Mouse (Mus musculus): ENCODE data around the gene Bid. TPM values are rescaled to one million over a fixed set of nuclear protein-coding genes. Genes with fewer than 3 reads are reported as not detected.

The Bid gene
- polyA plus RNA-seq, 1 experiment from 2014 or later, result 29.6 TPM

- no peak; the same call in 1 of the 2 replicates for ATAC-seq
- H3K9me3 ChIP-seq (ENCODE audit: control insufficient read depth, low read length), result no peaks in the 10 kb centered on the region
- H3K4me3 ChIP-seq (replicated peaks; ENCODE audit: low read length), result no peak overlapping the region
- H3K27me3 ChIP-seq (replicated peaks; ENCODE audit: control insufficient read depth, insufficient read depth, low read length), result no peaks in the 10 kb centered on the region
- H3K4me1 ChIP-seq (replicated peaks; ENCODE audit: control insufficient read depth, insufficient read depth, low read length), result no peaks in the 10 kb centered on the region
- H3K4me2 ChIP-seq (ENCODE audit: low read length), result no peak overlapping the region
- 69% methylated on average over 6 of the region's 6 CpGs for WGBS
- no peak overlapping the region for H3K27ac ChIP-seq (ENCODE audit: low read length)
- no peaks in the 10 kb centered on the region; the same call in 1 of the 2 replicates for H3K36me3 ChIP-seq (ENCODE audit: control insufficient read depth, insufficient read depth)
- no peak overlapping the region for H3K9ac ChIP-seq (replicated peaks; ENCODE audit: low read depth, low read length)
These were observed 18.3 kb downstream of the Bid start for GRCm38 (mm10) chr6:120898188-120898833.

- no peaks in the 10 kb centered on the region for H3K27me3 ChIP-seq (replicated peaks; ENCODE audit: control insufficient read depth, insufficient read depth, low read length)
- no peaks in the 10 kb centered on the region for H3K9me3 ChIP-seq (ENCODE audit: control insufficient read depth, low read length)
- no peak overlapping the region for H3K4me3 ChIP-seq (replicated peaks; ENCODE audit: low read length)
- no peaks in the 10 kb centered on the region for H3K4me1 ChIP-seq (replicated peaks; ENCODE audit: control insufficient read depth, insufficient read depth, low read length)
- no peak overlapping the region for H3K9ac ChIP-seq (replicated peaks; ENCODE audit: low read depth, low read length)
- H3K36me3 ChIP-seq (ENCODE audit: control insufficient read depth, insufficient read depth), result peaks cover 6% of the 10 kb centered on the region; the same call in 1 of the 2 replicates
- no peak overlapping the region for H3K27ac ChIP-seq (ENCODE audit: low read length)
- H3K4me2 ChIP-seq (ENCODE audit: low read length), result no peak overlapping the region
- no peak for ATAC-seq
- WGBS, result 90% methylated on average over 9 of the region's 9 CpGs
These were observed 22.1 kb downstream of the Bid start for GRCm38 (mm10) chr6:120894524-120894923.

GRCm38 (mm10) chr6:120894089-120894488 is 22.6 kb downstream of the Bid start:
- WGBS, result 98% methylated on average over 9 of the region's 9 CpGs
- no peaks in the 10 kb centered on the region for H3K27me3 ChIP-seq (replicated peaks; ENCODE audit: control insufficient read depth, insufficient read depth, low read length)
- no peak overlapping the region for H3K4me2 ChIP-seq (ENCODE audit: low read length)
- H3K9ac ChIP-seq (replicated peaks; ENCODE audit: low read depth, low read length), result no peak overlapping the region
- H3K4me3 ChIP-seq (replicated peaks; ENCODE audit: low read length), result no peak overlapping the region
- no peak for ATAC-seq
- H3K9me3 ChIP-seq (ENCODE audit: control insufficient read depth, low read length), result no peaks in the 10 kb centered on the region
- no peaks in the 10 kb centered on the region for H3K4me1 ChIP-seq (replicated peaks; ENCODE audit: control insufficient read depth, insufficient read depth, low read length)
- H3K27ac ChIP-seq (ENCODE audit: low read length), result no peak overlapping the region
- H3K36me3 ChIP-seq (ENCODE audit: control insufficient read depth, insufficient read depth), result peaks cover 6% of the 10 kb centered on the region; the same call in 1 of the 2 replicates

GRCm38 (mm10) chr6:120886696-120887095 is 30.0 kb downstream of the Bid start:
- 87% methylated on average over 17 of the region's 17 CpGs for WGBS
- H3K4me1 ChIP-seq (replicated peaks; ENCODE audit: control insufficient read depth, insufficient read depth, low read length), result no peaks in the 10 kb centered on the region
- peaks cover 15% of the 10 kb centered on the region for H3K36me3 ChIP-seq (ENCODE audit: control insufficient read depth, insufficient read depth)
- H3K9ac ChIP-seq (replicated peaks; ENCODE audit: low read depth, low read length), result no peak overlapping the region
- H3K9me3 ChIP-seq (ENCODE audit: control insufficient read depth, low read length), result no peaks in the 10 kb centered on the region
- H3K4me3 ChIP-seq (replicated peaks; ENCODE audit: low read length), result no peak overlapping the region
- ATAC-seq, result no peak
- H3K27me3 ChIP-seq (replicated peaks; ENCODE audit: control insufficient read depth, insufficient read depth, low read length), result no peaks in the 10 kb centered on the region
- H3K27ac ChIP-seq (ENCODE audit: low read length), result no peak overlapping the region
- H3K4me2 ChIP-seq (ENCODE audit: low read length), result no peak overlapping the region

GRCm38 (mm10) chr6:120884436-120884835 is 32.2 kb downstream of the Bid start:
- H3K4me2 ChIP-seq (ENCODE audit: low read length), result no peak overlapping the region
- H3K36me3 ChIP-seq (ENCODE audit: control insufficient read depth, insufficient read depth), result peaks cover 9% of the 10 kb centered on the region
- no peaks in the 10 kb centered on the region for H3K4me1 ChIP-seq (replicated peaks; ENCODE audit: control insufficient read depth, insufficient read depth, low read length)
- H3K9ac ChIP-seq (replicated peaks; ENCODE audit: low read depth, low read length), result no peak overlapping the region
- no peaks in the 10 kb centered on the region for H3K27me3 ChIP-seq (replicated peaks; ENCODE audit: control insufficient read depth, insufficient read depth, low read length)
- 63% methylated on average over 6 of the region's 6 CpGs for WGBS
- ATAC-seq, result no peak
- H3K27ac ChIP-seq (ENCODE audit: low read length), result no peak overlapping the region
- no peaks in the 10 kb centered on the region for H3K9me3 ChIP-seq (ENCODE audit: control insufficient read depth, low read length)
- no peak overlapping the region for H3K4me3 ChIP-seq (replicated peaks; ENCODE audit: low read length)

- 80% methylated on average over 5 of the region's 5 CpGs for WGBS
- no peaks in the 10 kb centered on the region for H3K27me3 ChIP-seq (replicated peaks; ENCODE audit: control insufficient read depth, insufficient read depth, low read length)
- no peaks in the 10 kb centered on the region for H3K9me3 ChIP-seq (ENCODE audit: control insufficient read depth, low read length)
- H3K36me3 ChIP-seq (ENCODE audit: control insufficient read depth, insufficient read depth), result no peaks in the 10 kb centered on the region; the same call in 1 of the 2 replicates
- H3K9ac ChIP-seq (replicated peaks; ENCODE audit: low read depth, low read length), result no peak overlapping the region
- no peak overlapping the region for H3K27ac ChIP-seq (ENCODE audit: low read length)
- no peak overlapping the region for H3K4me2 ChIP-seq (ENCODE audit: low read length)
- no peak for ATAC-seq
- H3K4me1 ChIP-seq (replicated peaks; ENCODE audit: control insufficient read depth, insufficient read depth, low read length), result no peaks in the 10 kb centered on the region
- H3K4me3 ChIP-seq (replicated peaks; ENCODE audit: low read length), result no peak overlapping the region
These were observed 37.6 kb downstream of the Bid start for GRCm38 (mm10) chr6:120879046-120879445.

GRCm38 (mm10) chr6:120873874-120874273 is 42.8 kb downstream of the Bid start:
- WGBS, result 74% methylated on average over 9 of the region's 9 CpGs
- H3K4me2 ChIP-seq (ENCODE audit: low read length), result no peak overlapping the region
- H3K9me3 ChIP-seq (ENCODE audit: control insufficient read depth, low read length), result no peaks in the 10 kb centered on the region
- H3K27me3 ChIP-seq (replicated peaks; ENCODE audit: control insufficient read depth, insufficient read depth, low read length), result no peaks in the 10 kb centered on the region
- H3K4me1 ChIP-seq (replicated peaks; ENCODE audit: control insufficient read depth, insufficient read depth, low read length), result 0 out of 2 replicates have a peak, but pooled peaks cover 2% of the 10 kb centered on the region
- H3K27ac ChIP-seq (ENCODE audit: low read length), result no peak overlapping the region
- no peaks in the 10 kb centered on the region for H3K36me3 ChIP-seq (ENCODE audit: control insufficient read depth, insufficient read depth)
- H3K9ac ChIP-seq (replicated peaks; ENCODE audit: low read depth, low read length), result no peak overlapping the region
- H3K4me3 ChIP-seq (replicated peaks; ENCODE audit: low read length), result no peak overlapping the region
- ATAC-seq, result peak; percentile 45; the same call in 1 of the 2 replicates

- Histone ChIP-seq H3K4me2 (ENCODE audit: low read length) (no peak overlapping the region), H3K36me3 (ENCODE audit: control insufficient read depth, insufficient read depth) (no peaks in the 10 kb centered on the region), H3K4me1 (replicated peaks; ENCODE audit: control insufficient read depth, insufficient read depth, low read length) (0 out of 2 replicates have a peak, but pooled peaks cover 2% of the 10 kb centered on the region), H3K27ac (ENCODE audit: low read length) (no peak overlapping the region), H3K4me3 (replicated peaks; ENCODE audit: low read length) (no peak overlapping the region), H3K27me3 (replicated peaks; ENCODE audit: control insufficient read depth, insufficient read depth, low read length) (no peaks in the 10 kb centered on the region), H3K9me3 (ENCODE audit: control insufficient read depth, low read length) (no peaks in the 10 kb centered on the region), H3K9ac (replicated peaks; ENCODE audit: low read depth, low read length) (no peak overlapping the region)
- no peak for ATAC-seq
- WGBS, result 73% methylated on average over 2 of the region's 2 CpGs
These were observed 45.4 kb downstream of the Bid start for GRCm38 (mm10) chr6:120871286-120871685.

GRCm38 (mm10) chr6:120868824-120869223 is 47.8 kb downstream of the Bid start:
- Histone ChIP-seq H3K4me1 (replicated peaks; ENCODE audit: control insufficient read depth, insufficient read depth, low read length) (0 out of 2 replicates have a peak, but pooled peaks cover 2% of the 10 kb centered on the region), H3K9ac (replicated peaks; ENCODE audit: low read depth, low read length) (no peak overlapping the region), H3K4me3 (replicated peaks; ENCODE audit: low read length) (no peak overlapping the region), H3K36me3 (ENCODE audit: control insufficient read depth, insufficient read depth) (0 out of 2 replicates have a peak, but pooled peaks cover 4% of the 10 kb centered on the region), H3K27me3 (replicated peaks; ENCODE audit: control insufficient read depth, insufficient read depth, low read length) (no peaks in the 10 kb centered on the region), H3K4me2 (ENCODE audit: low read length) (no peak overlapping the region), H3K9me3 (ENCODE audit: control insufficient read depth, low read length) (no peaks in the 10 kb centered on the region), H3K27ac (ENCODE audit: low read length) (no peak overlapping the region)
- 58% methylated on average over 1 of the region's 1 CpGs for WGBS
- no peak for ATAC-seq

All from forebrain, embryonic 16.5 days (tissue).